Mouse (Mus musculus): ENCODE results near the gene Sphk2. TPM values are rescaled to one million over a fixed set of nuclear protein-coding genes. Genes with fewer than 3 reads are reported as not detected.
"Not testable (repeated sequence)": the region's sequence is repeated elsewhere in the genome, so short reads cannot be mapped to it uniquely, and the experiment has no call there.

Sphk2 gene
- polyA plus RNA-seq, 1 experiment from 2014 or later, result 35.4 TPM

DNA sequence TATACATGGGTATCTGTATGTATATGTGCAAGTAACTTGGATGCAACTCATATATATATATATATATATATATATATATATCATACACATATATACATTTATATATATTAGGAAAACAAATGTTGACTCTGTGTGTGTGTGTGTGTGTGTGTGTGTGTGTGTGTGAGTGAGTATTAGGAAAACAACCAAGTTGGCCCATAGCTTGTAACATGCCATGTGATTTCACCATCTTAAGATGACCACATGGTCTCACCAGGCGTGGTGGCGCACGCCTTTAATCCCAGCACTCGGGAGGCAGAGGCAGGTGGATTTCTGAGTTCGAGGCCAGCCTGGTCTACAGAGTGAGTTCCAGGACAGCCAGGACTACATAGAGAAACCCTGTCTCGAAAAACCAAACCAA is 56.1 kb downstream of the Sphk2 start:
- not testable (repeated sequence) for H3K9me3 ChIP-seq; H3K4me2 ChIP-seq; H3K9ac ChIP-seq; H3K27me3 ChIP-seq (replicated peaks); H3K4me1 ChIP-seq; H3K27ac ChIP-seq; H3K36me3 ChIP-seq; H3K4me3 ChIP-seq (replicated peaks); ATAC-seq (ENCODE audit: insufficient read depth, low FRiP score, low read depth)
- WGBS, result 91% methylated on average over 6 of the region's 6 CpGs

DNA sequence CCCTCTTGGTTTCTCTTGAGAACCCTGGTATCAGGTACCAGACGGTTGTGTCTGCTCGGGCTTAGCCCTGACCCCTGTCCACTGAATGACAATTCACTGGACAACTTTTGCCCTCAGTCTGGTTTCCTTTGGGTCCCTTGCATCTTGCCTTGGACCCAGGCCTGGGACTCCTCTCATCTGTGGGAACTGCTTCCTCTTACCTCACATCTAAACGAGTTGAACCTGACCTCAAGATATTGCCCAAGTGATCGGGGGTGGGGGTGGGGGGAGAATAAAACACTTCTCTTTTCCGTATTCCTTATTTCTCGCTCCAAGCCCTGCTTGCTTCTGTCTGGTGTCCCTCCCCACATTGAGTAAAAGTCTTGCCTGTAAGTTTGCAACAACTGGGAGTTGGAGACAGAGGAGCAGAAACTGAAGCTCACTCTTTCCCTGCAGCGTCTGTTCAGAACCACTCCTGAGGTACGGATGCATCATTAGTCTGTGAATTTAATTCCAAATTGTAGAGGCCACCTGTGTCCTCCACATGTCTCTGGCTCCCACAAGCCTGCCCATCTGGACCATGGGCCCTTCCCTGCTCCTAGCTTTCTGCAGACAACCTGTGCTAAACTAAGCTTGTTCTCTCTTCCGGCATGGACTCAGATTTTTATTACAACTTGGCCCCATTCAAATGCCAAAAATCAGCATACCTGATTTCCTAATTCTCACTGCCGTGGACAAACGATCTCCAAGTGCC is 56.9 kb downstream of the Sphk2 start:
- Histone ChIP-seq H3K9ac (no peak overlapping the region), H3K4me1 (peaks cover 10% of the 10 kb centered on the region; the same call in 1 of the 2 replicates), H3K9me3 (no peaks in the 10 kb centered on the region), H3K4me2 (no peak overlapping the region), H3K36me3 (no peaks in the 10 kb centered on the region), H3K4me3 (replicated peaks) (no peak overlapping the region), H3K27me3 (replicated peaks) (no peaks in the 10 kb centered on the region), H3K27ac (no peak overlapping the region)
- 75% methylated on average over 11 of the region's 11 CpGs for WGBS
- ATAC-seq (ENCODE audit: insufficient read depth, low FRiP score, low read depth), result no peak

Other genes with a start within 250 kb of the Sphk2 start
- gene Tulp2, start 236.1 kb downstream of the Sphk2 start, polyA plus RNA-seq (2015; fragmentation: Nextera tagmentation; extraction: Ambion mirVana), result 1.4 and 1.8 TPM in 2 replicates
- gene Gm45808, start 231.2 kb downstream of the Sphk2 start, polyA plus RNA-seq (2015; fragmentation: Nextera tagmentation; extraction: Ambion mirVana), result not detected in 2 replicates
- 3.5 and 3.7 TPM in 2 replicates for gene Dhdh, start 229.2 kb downstream of the Sphk2 start, polyA plus RNA-seq (2015; fragmentation: Nextera tagmentation; extraction: Ambion mirVana)
- gene Nucb1, start 207.6 kb downstream of the Sphk2 start, polyA plus RNA-seq (2015; fragmentation: Nextera tagmentation; extraction: Ambion mirVana), result 214 and 230 TPM in 2 replicates
- 21.1 and 36.1 TPM in 2 replicates for gene Ppp1r15a, start 191.7 kb downstream of the Sphk2 start, polyA plus RNA-seq (2015; fragmentation: Nextera tagmentation; extraction: Ambion mirVana)
- gene Plekha4, start 191.7 kb downstream of the Sphk2 start, polyA plus RNA-seq (2015; fragmentation: Nextera tagmentation; extraction: Ambion mirVana), result 2.9 TPM in 2 replicates
- 2.2 and 3.9 TPM in 2 replicates for gene Hsd17b14, start 163.1 kb downstream of the Sphk2 start, polyA plus RNA-seq (2015; fragmentation: Nextera tagmentation; extraction: Ambion mirVana)
- gene Bcat2, start 147.8 kb downstream of the Sphk2 start, polyA plus RNA-seq (2015; fragmentation: Nextera tagmentation; extraction: Ambion mirVana), result 78.8 and 87.1 TPM in 2 replicates
- 0.18 and 0.41 TPM in 2 replicates for gene Fgf21, start 102.5 kb downstream of the Sphk2 start, polyA plus RNA-seq (2015; fragmentation: Nextera tagmentation; extraction: Ambion mirVana)
- 0.76 and 0.84 TPM in 2 replicates for gene Fut1, start 100.7 kb downstream of the Sphk2 start, polyA plus RNA-seq (2015; fragmentation: Nextera tagmentation; extraction: Ambion mirVana)
- 0.19 and 0.31 TPM in 2 replicates for gene Izumo1, start 96.2 kb downstream of the Sphk2 start, polyA plus RNA-seq (2015; fragmentation: Nextera tagmentation; extraction: Ambion mirVana)
- gene Rasip1, start 90.5 kb downstream of the Sphk2 start, polyA plus RNA-seq (2015; fragmentation: Nextera tagmentation; extraction: Ambion mirVana), result 11.0 and 11.6 TPM in 2 replicates
- 7.4 and 9.5 TPM in 2 replicates for gene Mamstr, start 78.0 kb downstream of the Sphk2 start, polyA plus RNA-seq (2015; fragmentation: Nextera tagmentation; extraction: Ambion mirVana)
- gene Fut2, start 51.6 kb downstream of the Sphk2 start, polyA plus RNA-seq (2015; fragmentation: Nextera tagmentation; extraction: Ambion mirVana), result 5.2 and 6.7 TPM in 2 replicates
- 0.70 and 1.0 TPM in 2 replicates for gene Ntn5, start 34.0 kb downstream of the Sphk2 start, polyA plus RNA-seq (2015; fragmentation: Nextera tagmentation; extraction: Ambion mirVana)
- 3.6 and 4.5 TPM in 2 replicates for gene Sec1, start 23.6 kb downstream of the Sphk2 start, polyA plus RNA-seq (2015; fragmentation: Nextera tagmentation; extraction: Ambion mirVana)
- 9.6 and 10.1 TPM in 2 replicates for gene Car11, start 18.2 kb downstream of the Sphk2 start, polyA plus RNA-seq (2015; fragmentation: Nextera tagmentation; extraction: Ambion mirVana)
- gene Dbp, start 12.9 kb downstream of the Sphk2 start, polyA plus RNA-seq (2015; fragmentation: Nextera tagmentation; extraction: Ambion mirVana), result 2.8 and 4.4 TPM in 2 replicates
- 954 and 1,069 TPM in 2 replicates for gene Rpl18, start 2.5 kb downstream of the Sphk2 start, polyA plus RNA-seq (2015; fragmentation: Nextera tagmentation; extraction: Ambion mirVana)
- 12.8 and 13.3 TPM in 2 replicates for gene Fam83e, start 3.2 kb upstream of the Sphk2 start, polyA plus RNA-seq (2015; fragmentation: Nextera tagmentation; extraction: Ambion mirVana)
- 0.45 TPM in 1 of 2 replicates, not detected in the other for gene Spaca4, start 7.8 kb upstream of the Sphk2 start, polyA plus RNA-seq (2015; fragmentation: Nextera tagmentation; extraction: Ambion mirVana)
- 1.1 and 1.9 TPM in 2 replicates for gene Lmtk3, start 65.7 kb upstream of the Sphk2 start, polyA plus RNA-seq (2015; fragmentation: Nextera tagmentation; extraction: Ambion mirVana)
- gene Sult2b1, start 66.7 kb upstream of the Sphk2 start, polyA plus RNA-seq (2015; fragmentation: Nextera tagmentation; extraction: Ambion mirVana), result 6.7 and 14.4 TPM in 2 replicates
- gene Cyth2, start 96.6 kb upstream of the Sphk2 start, polyA plus RNA-seq (2015; fragmentation: Nextera tagmentation; extraction: Ambion mirVana), result 85.0 and 103 TPM in 2 replicates
- 1.0 and 1.4 TPM in 2 replicates for gene Kcnj14, start 106.8 kb upstream of the Sphk2 start, polyA plus RNA-seq (2015; fragmentation: Nextera tagmentation; extraction: Ambion mirVana)
- gene Grwd1, start 112.9 kb upstream of the Sphk2 start, polyA plus RNA-seq (2015; fragmentation: Nextera tagmentation; extraction: Ambion mirVana), result 57.0 and 64.3 TPM in 2 replicates
- gene Kdelr1, start 154.8 kb upstream of the Sphk2 start, polyA plus RNA-seq (2015; fragmentation: Nextera tagmentation; extraction: Ambion mirVana), result 72.0 and 79.7 TPM in 2 replicates
- 0.64 and 0.67 TPM in 2 replicates for gene Grin2d, start 160.4 kb upstream of the Sphk2 start, polyA plus RNA-seq (2015; fragmentation: Nextera tagmentation; extraction: Ambion mirVana)
- gene Syngr4, start 178.7 kb upstream of the Sphk2 start, polyA plus RNA-seq (2015; fragmentation: Nextera tagmentation; extraction: Ambion mirVana), result 0.80 and 1.1 TPM in 2 replicates
- gene Tmem143, start 178.9 kb upstream of the Sphk2 start, polyA plus RNA-seq (2015; fragmentation: Nextera tagmentation; extraction: Ambion mirVana), result 5.8 and 6.8 TPM in 2 replicates
- gene Emp3, start 203.4 kb upstream of the Sphk2 start, polyA plus RNA-seq (2015; fragmentation: Nextera tagmentation; extraction: Ambion mirVana), result 195 and 238 TPM in 2 replicates
- 3.6 and 4.5 TPM in 2 replicates for gene Ccdc114, start 206.1 kb upstream of the Sphk2 start, polyA plus RNA-seq (2015; fragmentation: Nextera tagmentation; extraction: Ambion mirVana)

Data from stomach, embryonic 15.5 days (tissue).